In genomic region chr5:113772450-113772895, GRCm38 (mm10) we compare ENCODE assay signal across 8 mouse cellular contexts. TPM values are rescaled to one million over a fixed set of nuclear protein-coding genes. Genes with fewer than 3 reads are reported as not detected.
DNase-seq lines count a peak whose midpoint lies in the region; ATAC-seq lines count a peak whose summit lies in the region.

Gene Sart3 (minus strand): TSS chr5:113772510.
Gene Iscu (plus strand): TSS chr5:113772748.

- 0% methylated on average over 49 of the region's 49 CpGs for WGBS in hindbrain, embryonic 12.5 days

- peak; percentile 85 for ATAC-seq in hindbrain, embryonic 12.5 days (ENCODE audit: low FRiP score)

- peak within 1 kb of the TSS; percentile 95 for H3K4me2 ChIP-seq in hindbrain, embryonic 12.5 days (replicated peaks)

- H3K27ac ChIP-seq in hindbrain, embryonic 12.5 days: peak within 1 kb of the TSS; percentile 98

- H3K4me3 ChIP-seq in hindbrain, embryonic 12.5 days: peak within 1 kb of the TSS; percentile 93

- peak; percentile 98 for DNase-seq in NIH3T3 (ENCODE audit: low read depth)
- peak; percentile 98 for DNase-seq in cerebellum, postnatal 10 days
- DNase-seq in frontal cortex, postnatal 10 days (ENCODE audit: low spot score in 2 of 2): peak; percentile 90 to 94
- peak; percentile 91 to 94 for DNase-seq in layer of hippocampus, postnatal 14 days (ENCODE audit: low spot score in 2 of 2)
- peak; percentile 95 for DNase-seq in lung, postnatal 14 days
- peak; percentile 90 for DNase-seq in retina, adult 2 months (ENCODE audit: low read depth, low spot score)
- DNase-seq in thymus, postnatal 36 days: peak; percentile 95 to 96

- H3K36me3 ChIP-seq in hindbrain, embryonic 12.5 days: peaks cover 51% of the 10 kb centered on the region

- no peaks in the 10 kb centered on the region for H3K27me3 ChIP-seq in hindbrain, embryonic 12.5 days

- H3K9ac ChIP-seq in hindbrain, embryonic 12.5 days: peak within 1 kb of the TSS; percentile 95

- peaks cover 28% of the 10 kb centered on the region for H3K4me1 ChIP-seq in hindbrain, embryonic 12.5 days

- H3K9me3 ChIP-seq in hindbrain, embryonic 12.5 days (replicated peaks): no peaks in the 10 kb centered on the region

RNA-seq across cellular contexts. Expression of gene Sart3, which starts in this region (rescaled TPM):
- 71.9 and 80.6 TPM in 2 replicates for polyA plus RNA-seq in hindbrain, embryonic 12.5 days (2016; fragmentation: Nextera tagmentation; extraction: Ambion mirVana)
- total RNA-seq in layer of hippocampus, postnatal 14 days (2021): 10 to 100 TPM; 35.0 to 37.5 TPM

RNA-seq across cellular contexts. Expression of gene Iscu, which starts in this region (rescaled TPM):
- polyA plus RNA-seq in hindbrain, embryonic 12.5 days (2016; fragmentation: Nextera tagmentation; extraction: Ambion mirVana): 101 and 106 TPM in 2 replicates
- 10 to 100 TPM; 89.1 to 98.0 TPM for total RNA-seq in layer of hippocampus, postnatal 14 days (2021)

Comparison
In these comparisons a context has a peak if more than half of its experiments do, and no peak if none do; other contexts are left out.
1. Peak in every context shown above with its lines: DNase-seq, ATAC-seq, H3K4me3 ChIP-seq and H3K27ac ChIP-seq.